Mouse (Mus musculus): ENCODE data around the gene Ap5z1. TPM values are rescaled to one million over a fixed set of nuclear protein-coding genes. Genes with fewer than 3 reads are reported as not detected.

Ap5z1 gene
- total RNA-seq, 1 experiment from 2014 or later, result 6.9 TPM

GRCm38 (mm10) chr5:142504175-142504574 lies 40.4 kb downstream of the Ap5z1 start:
- no peak for ATAC-seq (replicated peaks; ENCODE audit: insufficient number of reproducible peaks, low FRiP score, low TSS enrichment, poor library complexity, severe bottlenecking)

DNA sequence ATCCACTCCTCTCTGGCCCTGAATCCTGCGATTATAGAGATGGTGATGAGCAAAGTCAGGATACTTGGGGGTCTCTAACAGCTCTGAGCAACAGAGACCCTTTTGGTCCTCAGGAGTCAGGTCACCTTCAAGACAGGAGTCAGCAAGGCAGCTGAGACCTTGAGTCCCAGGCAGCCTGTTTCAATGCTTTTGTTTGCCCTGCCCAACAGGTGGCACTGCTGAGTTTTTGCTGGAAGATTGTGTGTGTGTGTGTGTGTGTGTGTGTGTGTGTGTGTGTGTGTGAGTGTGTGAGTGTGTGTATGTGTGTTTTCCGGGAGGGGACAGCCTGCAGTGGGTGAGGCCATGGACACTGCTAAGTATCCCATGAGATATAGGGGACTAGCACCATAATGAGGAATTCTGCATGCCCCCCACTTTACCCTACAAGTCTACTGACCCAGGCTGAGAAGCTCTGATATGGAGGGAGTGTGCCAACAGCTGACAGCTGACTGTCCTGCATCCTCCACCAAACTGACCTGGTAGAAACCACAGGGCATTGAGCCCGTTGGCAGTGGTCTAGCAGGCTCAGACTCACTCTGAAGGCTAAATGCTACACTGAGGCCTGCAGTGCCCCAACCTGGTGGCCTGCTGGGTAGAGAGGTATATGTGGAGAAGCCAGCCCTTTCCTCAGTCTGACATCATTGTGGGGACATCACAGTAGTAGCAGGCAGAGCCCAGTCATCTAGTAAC lies 42.1 kb downstream of the Ap5z1 start:
- ATAC-seq (replicated peaks; ENCODE audit: insufficient number of reproducible peaks, low FRiP score, low TSS enrichment, poor library complexity, severe bottlenecking), result no peak; the same call in 1 of the 2 replicates

GRCm38 (mm10) chr5:142509141-142510060 lies 45.7 kb downstream of the Ap5z1 start:
- no peak for ATAC-seq (replicated peaks; ENCODE audit: insufficient number of reproducible peaks, low FRiP score, low TSS enrichment, poor library complexity, severe bottlenecking)

DNA sequence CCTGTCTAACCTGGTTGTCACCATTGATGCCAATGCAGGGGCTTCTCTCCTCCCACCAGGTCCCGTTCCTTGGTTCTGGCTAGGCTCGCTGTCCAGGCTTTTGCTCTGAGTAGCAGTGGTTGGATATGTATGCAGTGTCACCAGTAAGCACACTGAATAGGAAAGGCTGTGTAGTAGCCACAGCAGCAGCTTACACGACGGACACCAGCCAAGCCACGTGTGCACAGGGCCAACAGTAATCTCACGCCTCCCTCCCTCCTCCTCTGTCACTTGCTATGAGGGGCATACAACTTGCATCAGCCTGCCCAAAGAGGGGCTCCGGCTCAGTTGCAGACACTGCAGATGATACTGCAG lies 46.3 kb downstream of the Ap5z1 start:
- ATAC-seq (replicated peaks; ENCODE audit: insufficient number of reproducible peaks, low FRiP score, low TSS enrichment, poor library complexity, severe bottlenecking), result no peak

DNA sequence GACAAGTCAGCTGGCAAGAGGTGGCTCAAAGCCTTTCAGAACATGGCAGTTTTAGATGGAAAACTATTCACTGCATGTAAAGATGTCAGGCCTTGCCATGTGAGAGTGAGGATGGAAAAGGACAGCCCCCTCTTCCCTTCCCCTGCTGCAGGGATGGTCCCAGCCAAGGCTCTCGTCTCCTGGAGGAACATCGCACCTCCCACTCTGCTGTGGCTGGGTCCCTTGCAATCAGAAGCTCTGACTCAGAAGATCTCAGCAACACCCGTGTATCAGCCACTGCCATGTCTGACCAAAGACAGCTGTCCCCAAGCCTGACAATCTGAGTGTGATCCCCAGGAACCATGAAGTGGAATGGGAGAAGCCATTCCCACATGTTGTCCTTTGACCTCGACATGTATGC lies 48.4 kb downstream of the Ap5z1 start:
- no peak for ATAC-seq (replicated peaks; ENCODE audit: insufficient number of reproducible peaks, low FRiP score, low TSS enrichment, poor library complexity, severe bottlenecking)

- no peak for ATAC-seq (replicated peaks; ENCODE audit: insufficient number of reproducible peaks, low FRiP score, low TSS enrichment, poor library complexity, severe bottlenecking)
Measured at GRCm38 (mm10) chr5:142518973-142519372, 55.2 kb downstream of the Ap5z1 start.

- no peak for ATAC-seq (replicated peaks; ENCODE audit: insufficient number of reproducible peaks, low FRiP score, low TSS enrichment, poor library complexity, severe bottlenecking)
Measured at GRCm38 (mm10) chr5:142520360-142520759, 56.6 kb downstream of the Ap5z1 start.

DNA sequence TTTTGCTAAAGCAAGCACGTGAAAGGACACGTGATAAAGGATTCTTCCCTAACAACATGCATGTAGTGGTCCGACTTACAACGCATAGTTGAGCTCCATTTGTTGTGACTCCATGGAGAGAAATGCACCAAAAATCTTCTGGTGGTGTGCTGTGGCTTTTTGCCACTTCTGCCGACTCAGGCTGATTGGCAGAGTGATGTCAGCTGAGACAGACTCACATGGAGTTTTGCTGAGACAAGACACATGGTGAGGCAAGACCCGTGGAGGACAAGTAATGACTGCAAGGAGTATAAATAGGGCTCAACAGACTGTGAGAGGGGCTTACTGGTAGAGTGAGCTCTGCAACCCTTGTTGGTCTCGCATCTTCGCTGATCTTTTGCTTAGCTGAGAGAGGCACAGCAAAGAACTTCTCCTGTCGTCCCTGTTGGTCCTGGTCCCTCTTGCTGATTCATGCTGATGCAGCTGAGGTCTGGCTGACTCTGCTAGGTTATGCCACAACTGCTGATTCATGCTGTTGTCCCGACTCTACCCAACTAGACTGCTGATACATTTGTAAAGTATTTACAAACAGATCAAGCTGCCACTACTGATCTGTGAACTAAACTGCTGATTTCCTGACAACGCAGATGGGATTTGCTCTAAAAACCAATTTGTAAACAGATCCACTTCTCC lies 57.6 kb downstream of the Ap5z1 start:
- no peak for ATAC-seq (replicated peaks; ENCODE audit: insufficient number of reproducible peaks, low FRiP score, low TSS enrichment, poor library complexity, severe bottlenecking)

DNA sequence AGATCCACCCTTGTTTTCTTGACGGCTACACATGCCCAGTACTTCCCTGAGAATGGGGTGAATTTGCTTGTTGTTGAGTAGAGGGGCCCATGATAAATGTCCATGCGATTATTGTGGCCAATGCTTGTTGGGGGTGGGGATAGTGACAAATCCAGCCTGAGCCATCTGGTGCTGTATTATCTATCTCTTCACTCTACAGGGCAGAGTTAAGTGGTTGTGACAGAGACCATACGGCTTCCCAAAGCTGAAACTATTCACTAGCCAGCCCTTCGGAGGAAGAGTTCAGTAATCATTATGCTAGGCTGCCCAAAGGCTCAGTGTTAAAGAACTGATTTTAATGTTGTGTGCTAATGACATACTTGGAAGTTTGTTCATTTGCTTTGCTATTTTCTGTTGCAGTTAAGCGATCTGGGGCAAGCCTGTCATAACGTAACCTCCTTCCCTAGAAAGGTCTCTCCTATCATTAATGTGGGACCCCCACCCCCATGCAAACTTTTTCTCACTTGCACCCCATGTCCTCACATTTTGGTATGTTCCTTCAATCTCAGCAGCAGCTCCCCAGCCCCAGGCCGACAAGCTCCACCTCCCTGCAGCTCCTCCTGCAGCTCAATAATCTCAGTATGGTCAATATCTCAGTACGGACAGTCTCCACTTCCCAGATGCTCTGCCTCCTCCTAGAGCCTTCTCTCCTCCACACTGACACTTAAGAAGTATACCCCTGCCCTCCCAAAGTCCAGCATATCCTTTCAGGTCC lies 61.1 kb downstream of the Ap5z1 start:
- no peak for ATAC-seq (replicated peaks; ENCODE audit: insufficient number of reproducible peaks, low FRiP score, low TSS enrichment, poor library complexity, severe bottlenecking)

Other genes starting within 250 kb of the Ap5z1 start
- 17.6 to 31.2 TPM (median 21.7 TPM) in 3 replicates for gene Foxk1, start 62.4 kb upstream of the Ap5z1 start, total RNA-seq (2017)
- gene Papolb, start 66.1 kb downstream of the Ap5z1 start, total RNA-seq (2017), result not detected in 3 replicates
- not detected in 3 replicates for gene Radil, start 87.2 kb downstream of the Ap5z1 start, total RNA-seq (2017)
- not detected in 3 replicates for gene Mmd2, start 144.9 kb downstream of the Ap5z1 start, total RNA-seq (2017)
- gene Wipi2, start 163.8 kb downstream of the Ap5z1 start, total RNA-seq (2017), result 32.8 to 45.3 TPM (median 37.6 TPM) in 3 replicates
- 0.32 to 0.78 TPM (median 0.38 TPM) in 3 replicates for gene Slc29a4, start 228.6 kb downstream of the Ap5z1 start, total RNA-seq (2017)